Mouse (Mus musculus) megakaryocyte, adult 5-6 weeks (primary cell): ENCODE results near the gene Atg9b. TPM values are rescaled to one million over a fixed set of nuclear protein-coding genes. Genes with fewer than 3 reads are reported as not detected.
"Not testable (repeated sequence)": the region's sequence is repeated elsewhere in the genome, so short reads cannot be mapped to it uniquely, and the experiment has no call there.

Experiments
- ATAC-seq: 2 replicates; pipeline ENCODE4 v1.8.0; 2016; ENCODE audit warnings: mild to moderate bottlenecking, inconsistent platforms; ENCODE audit not compliant: poor library complexity, severe bottlenecking
- total RNA-seq, 2 experiments: library from RNA; stranded (forward) in 1 of 2; stranded (reverse) in 1 of 2; fragments of 153-499, 151-499 nt in 1 of 2; fragments of 221-1000, 200-1000 nt in 1 of 2; gene quantifications; 2 replicates each; pipeline versions ENCODE4 v1.2.3 to v1.2.4; 2015 to 2017

The Atg9b gene
- total RNA-seq, 2 experiments from 2014 or later, result 0.33 to 2.2 TPM

DNA sequence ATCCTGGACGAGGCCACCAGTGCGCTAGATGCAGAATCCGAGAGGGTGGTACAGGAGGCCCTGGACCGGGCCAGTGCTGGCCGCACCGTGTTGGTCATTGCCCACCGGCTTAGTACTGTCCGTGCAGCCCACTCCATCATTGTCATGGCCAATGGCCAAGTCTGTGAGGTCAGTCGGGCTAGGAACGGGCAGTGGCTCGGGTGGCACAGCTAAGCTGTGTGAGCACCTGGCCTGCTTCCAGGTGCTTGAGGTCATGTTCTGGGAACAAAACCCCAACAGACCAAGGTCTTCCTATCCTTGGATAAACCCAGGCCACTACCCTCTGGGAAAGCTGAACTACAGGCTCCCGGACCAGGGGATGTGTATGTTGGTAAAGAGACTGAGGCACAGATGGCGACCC is 16.7 kb upstream of the Atg9b start:
- no peak for ATAC-seq

DNA sequence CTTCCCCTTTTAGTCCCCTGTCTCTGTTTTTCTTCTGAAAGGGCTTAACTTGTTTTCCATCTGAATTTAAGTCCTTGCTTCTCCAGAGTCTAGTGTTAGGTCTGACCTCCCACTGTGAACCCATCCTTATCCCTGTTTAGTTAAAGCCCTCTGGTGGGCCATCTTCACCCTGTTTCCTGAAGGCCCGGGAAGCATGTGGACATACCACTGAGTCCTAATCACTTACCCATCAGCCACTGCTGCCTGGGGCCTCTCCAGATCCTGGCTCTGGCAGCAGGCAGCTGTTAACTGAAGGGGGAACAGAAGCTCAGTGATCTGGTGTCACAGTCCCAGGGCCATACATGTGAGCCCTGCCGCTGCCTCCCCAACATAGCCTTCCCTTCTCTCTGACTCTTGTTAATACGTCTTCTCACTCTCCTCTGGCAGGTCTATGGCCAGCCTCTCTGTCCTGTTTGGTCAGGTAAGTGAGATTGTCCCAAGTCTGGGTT is 13.5 kb upstream of the Atg9b start:
- ATAC-seq, result no peak

DNA sequence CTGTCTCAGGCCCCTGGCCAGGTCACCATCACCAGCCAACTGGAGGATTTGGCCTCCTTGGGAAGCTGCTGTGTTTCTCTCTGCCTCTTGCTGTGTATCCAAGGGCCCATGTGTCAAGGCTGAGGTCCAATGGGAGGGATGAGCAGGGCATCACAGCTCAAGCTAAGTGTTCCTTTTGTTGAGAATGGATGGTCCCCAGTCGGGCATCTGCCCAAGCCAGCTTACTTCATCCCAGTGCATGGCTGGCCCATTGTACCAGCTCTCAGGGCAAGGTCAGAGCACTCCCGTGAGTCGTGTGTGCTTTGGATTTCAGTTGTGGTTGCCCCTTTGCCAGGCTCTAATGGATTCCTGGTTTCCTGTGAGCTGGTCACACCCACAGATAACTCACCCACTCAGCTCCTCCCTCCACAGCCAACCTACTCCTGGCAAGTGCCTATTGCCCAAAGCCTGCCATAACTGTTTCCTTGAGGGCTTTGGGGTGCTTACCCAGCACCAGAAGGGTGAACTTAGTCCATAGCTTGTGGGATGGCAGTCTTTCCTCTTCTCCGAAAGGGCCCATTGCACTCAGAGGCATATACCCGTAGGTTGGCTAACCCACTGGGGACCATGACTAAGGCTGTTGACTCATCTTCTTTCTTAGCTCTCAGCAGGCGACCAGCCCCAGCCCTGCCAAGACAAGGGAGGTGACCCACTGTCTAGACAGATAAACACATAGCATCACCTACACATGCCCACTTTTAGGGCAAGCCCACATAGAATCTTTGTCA is 12.8 kb upstream of the Atg9b start:
- ATAC-seq, result no peak

DNA sequence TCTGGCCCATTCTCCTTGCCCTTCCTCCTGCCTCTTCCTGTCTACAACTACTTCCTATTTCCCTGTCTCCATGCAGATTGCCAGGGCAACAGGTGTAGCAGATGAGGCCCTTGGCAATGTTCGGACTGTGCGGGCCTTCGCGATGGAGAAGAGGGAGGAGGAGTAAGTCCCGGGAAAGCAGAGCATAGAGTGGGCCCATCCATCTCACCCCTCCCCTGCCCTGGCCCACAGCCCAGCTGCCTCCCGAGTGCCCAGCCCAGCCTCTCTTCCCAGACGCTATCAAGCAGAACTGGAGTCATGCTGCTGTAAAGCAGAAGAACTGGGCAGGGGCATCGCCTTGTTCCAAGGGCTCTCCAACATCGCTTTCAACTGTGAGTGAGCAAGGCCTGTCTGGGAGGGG is 10.0 kb upstream of the Atg9b start:
- ATAC-seq, result no peak

DNA sequence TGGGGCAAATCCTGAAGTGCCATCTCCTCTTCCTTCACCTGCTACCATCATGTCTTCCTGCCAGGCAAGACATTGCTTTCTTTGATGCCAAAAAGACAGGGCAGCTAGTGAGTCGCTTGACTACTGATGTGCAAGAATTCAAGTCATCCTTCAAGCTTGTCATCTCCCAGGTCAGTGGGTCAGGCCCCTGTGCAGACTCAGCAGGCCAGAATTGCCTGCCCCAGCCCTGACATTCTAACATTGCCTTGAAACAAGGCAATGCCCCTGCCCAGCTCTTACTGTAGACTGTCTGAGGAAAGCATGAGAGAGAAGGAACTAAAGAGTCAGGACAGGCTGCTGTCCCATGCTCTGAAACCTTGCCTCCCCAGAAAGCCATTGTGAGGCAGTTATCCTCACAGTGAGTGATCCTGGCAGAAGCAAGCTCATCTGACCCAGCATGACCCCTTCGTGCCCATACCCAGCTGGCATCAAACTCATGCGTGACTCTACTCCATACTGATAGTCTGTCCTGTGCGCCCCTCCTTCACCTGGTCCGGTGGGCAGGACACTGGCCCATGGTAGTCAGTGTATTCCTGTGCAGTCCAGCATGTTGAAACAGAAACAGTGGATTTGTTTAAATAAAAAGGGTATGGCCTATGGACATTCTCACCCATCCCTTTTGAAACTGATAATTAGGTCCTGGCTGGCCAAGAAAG is 9.1 kb upstream of the Atg9b start:
- no peak for ATAC-seq

DNA sequence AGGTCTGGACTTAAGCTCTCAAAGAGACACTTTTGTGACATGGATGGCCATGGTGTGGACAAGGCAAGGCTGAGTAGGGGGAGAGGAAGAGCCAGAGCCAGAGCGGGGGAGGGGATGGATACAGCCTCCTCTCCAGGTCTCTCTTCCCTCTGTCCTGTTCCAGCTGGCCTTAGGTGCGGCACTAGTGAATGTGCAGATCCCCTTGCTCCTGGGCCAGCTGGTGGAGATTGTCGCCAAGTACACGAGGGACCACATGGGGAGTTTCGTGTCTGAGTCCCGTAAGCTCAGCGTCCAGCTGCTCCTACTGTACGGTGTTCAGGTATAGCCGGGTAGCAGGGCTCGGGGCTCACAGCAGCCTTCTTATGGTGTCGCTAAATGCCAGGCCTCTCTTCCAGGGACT is 8.4 kb upstream of the Atg9b start:
- no peak for ATAC-seq

DNA sequence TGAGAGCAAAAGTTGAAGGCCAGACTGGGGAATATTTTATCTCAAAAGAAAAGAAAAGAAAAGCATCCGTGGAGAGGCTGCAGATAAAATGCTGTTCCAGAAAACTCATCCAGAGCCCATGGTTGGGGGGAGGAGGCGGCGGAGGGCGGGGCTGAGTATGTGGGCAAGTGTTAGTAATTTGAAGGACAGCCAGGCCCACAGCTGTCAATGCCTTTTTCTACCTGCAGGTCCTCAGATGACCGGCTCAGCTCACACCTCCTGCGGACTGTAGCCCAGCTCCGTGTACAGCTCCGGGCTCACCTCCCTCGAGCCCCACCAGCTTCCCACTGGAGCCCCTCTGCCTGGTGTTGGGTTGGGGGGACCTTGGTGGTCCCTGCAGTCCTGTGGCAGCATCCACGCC is 7.7 kb upstream of the Atg9b start:
- ATAC-seq, result no peak

DNA sequence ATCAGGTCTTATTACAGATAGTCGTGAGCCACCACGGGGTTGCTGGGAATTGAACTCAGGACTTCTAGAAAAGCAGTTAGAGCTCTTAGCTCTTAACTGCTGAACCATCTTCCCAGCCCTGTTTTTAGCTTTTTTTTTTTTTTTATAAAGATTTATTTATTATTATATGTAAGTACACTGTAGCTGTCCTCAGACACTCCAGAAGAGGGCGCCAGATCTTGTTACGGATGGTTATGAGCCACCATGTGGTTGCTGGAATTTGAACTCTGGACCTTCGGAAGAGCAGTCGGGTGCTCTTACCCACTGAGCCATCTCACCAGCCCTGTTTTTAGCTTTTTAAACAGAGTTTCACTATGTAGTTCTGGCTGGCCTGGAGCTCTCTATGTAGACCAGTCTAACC is 4.3 kb upstream of the Atg9b start:
- not testable (repeated sequence) for ATAC-seq

DNA sequence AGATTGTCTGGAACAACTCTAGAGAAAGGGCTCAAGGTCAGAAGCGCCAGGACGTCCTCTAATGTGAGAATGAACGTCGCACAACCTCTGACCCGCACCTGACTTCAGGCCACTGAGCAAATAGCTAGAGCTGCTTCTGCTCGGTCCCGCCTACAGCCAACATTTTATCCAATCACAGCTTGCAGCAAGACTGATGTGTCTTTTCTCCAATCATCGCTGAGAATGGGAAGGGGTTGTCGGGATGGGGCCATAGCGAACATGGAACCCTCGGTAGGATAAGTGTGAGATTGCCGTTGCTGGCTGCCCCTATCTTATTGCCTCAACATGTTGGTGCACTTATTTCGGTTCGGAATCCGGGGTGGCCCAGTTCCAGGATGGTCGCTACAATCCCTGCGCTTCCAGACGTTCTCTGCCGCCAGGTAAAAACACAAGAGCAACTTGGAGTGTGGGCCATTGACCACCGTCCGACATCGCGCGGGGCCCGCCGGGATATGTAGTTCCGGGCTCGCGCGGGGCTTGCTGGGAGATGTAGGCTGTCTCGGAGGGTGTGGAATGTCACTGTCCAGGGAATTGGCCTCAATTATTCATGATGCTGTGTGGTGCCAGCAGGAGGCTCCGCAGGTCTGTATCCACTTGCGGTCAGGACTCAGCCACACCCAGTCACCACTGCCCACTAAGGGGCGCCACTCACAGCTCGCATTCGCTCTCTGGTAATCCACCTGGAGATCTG is 2.4 kb upstream of the Atg9b start:
- ATAC-seq, result peak; percentile 89

DNA sequence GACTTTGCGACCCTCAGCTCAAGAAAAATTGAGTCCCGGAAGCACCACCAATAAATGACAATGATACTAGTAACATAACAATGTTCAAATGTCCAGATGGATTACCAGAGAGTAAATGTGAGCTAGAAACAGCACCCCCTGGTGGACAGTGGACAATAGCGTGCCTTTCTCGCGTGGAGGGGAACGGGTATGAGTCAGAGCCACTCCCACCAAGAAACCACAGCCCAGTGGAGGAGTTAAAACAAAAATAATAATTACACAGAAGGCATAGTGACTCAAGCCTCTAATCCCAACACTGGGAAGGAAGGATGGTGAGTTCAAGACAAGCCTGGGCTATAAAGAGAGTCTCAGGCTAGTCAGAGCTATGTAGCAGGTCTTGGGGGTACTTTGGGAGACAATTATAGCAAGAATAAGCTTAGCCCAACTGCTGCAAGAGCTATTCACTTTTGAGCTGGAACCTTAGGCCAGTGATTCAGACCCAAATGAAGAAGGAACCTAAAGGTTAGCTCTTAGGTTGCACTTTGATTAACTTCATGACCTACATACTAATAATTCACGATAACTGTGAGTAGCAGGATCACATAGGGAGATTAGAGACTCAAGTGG is 1.6 kb upstream of the Atg9b start, which contains the start of gene Abcb8:
Gene Abcb8, plus strand, starts transcription at position 272 of the 606 bp plus-strand sequence.
- ATAC-seq, result peak; percentile 69

DNA sequence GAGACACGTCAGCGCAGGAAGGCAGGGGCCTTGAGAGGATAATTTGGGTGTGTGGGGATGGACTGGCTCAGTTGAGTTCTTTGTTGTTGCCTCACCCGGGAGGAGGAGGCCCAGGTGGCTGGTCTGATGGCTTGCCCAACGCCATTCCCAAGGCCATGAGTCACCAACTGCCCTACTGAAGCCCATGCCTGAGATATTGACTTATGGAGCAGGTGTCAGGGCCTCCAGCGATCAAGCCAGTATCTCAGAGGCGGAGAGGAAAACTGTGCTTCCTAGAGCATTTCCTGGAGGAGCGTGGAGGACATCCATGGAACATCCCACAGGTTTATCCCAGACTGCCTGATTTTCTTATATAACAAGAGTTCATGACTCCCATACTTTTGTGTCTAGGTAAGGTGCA is 781 bp upstream of the Atg9b start:
- no peak for ATAC-seq

DNA sequence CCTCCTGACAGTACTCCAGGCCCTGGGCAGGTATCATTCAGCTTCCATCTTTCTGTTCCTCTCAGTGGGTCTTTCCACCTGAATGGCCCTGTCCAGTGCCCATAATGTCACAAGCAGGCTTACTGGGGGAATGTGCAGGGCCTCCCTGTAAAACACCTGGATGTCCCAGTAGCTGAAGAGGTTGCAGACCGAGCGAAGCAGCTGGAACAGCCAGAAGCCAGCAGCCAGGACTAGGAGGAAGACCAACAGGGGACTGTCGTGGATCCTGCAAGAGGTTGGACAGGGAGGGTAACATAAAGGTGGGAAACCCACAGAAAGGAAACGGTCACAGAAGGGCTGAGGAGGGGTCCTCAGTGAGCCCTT is 2.3 kb downstream of the Atg9b start:
- ATAC-seq, result no peak

DNA sequence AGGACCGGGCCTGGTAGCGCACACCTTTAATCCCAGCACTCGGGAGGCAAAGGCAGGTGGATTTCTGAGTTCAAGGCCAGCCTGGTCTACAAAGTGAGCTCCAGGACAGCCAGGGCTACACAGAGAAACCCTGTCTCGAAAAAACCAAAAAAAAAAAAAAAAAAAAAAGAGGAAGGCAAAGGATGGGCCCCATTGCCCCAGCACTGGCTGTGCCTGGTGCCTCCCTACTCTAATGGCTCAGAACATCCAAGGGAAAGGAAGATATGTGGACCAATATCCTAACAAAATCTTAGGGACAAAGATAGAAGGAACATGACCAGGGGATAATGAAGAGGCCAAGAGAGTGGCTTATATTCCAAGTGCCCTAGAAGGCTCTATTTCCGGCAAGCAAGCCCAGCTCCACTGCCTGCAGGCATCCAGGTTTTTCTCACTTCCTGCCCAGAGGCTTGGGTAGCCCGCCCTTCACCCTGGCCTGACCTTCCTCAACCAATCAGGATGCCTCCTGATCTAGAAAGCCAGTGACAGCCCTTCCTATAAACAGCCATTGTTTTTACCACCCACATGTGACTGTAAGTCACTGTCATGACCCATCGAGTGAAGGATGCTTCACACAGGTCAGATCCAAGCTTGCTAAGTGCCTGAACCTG is 2.8 kb downstream of the Atg9b start:
- ATAC-seq, result peak; percentile 45

DNA sequence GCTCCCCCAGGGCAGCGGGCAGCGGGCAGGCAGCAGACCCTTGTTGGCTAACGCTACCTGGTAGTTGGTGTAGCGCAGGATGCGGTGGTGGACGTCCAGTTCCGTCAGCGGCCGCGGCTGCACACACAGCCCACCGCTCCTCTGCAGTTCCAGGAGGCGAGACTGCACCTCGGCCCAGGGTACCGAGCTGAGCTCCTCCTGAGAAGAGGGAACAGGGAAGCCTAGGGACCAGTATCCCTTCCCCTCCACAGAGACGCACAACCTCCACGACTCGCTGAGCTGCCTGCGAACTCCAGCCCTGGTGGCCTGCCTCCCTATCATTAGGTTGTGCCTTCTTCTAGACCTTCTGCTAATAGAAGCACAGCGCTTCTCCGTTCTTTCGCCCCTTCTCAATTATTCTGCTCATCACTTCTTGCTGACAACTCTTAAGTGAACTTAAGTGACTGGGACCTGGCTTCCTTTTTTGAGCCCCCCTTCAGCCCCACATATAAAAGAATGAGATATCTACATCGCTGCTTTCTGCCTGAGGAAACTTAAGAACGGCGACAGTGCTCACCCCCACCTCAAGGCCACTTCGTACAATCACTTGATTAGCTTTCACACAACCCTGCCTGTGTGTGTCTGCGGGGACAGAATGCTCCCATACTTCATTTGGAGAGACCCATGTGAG is 3.6 kb downstream of the Atg9b start:
- ATAC-seq, result no peak

DNA sequence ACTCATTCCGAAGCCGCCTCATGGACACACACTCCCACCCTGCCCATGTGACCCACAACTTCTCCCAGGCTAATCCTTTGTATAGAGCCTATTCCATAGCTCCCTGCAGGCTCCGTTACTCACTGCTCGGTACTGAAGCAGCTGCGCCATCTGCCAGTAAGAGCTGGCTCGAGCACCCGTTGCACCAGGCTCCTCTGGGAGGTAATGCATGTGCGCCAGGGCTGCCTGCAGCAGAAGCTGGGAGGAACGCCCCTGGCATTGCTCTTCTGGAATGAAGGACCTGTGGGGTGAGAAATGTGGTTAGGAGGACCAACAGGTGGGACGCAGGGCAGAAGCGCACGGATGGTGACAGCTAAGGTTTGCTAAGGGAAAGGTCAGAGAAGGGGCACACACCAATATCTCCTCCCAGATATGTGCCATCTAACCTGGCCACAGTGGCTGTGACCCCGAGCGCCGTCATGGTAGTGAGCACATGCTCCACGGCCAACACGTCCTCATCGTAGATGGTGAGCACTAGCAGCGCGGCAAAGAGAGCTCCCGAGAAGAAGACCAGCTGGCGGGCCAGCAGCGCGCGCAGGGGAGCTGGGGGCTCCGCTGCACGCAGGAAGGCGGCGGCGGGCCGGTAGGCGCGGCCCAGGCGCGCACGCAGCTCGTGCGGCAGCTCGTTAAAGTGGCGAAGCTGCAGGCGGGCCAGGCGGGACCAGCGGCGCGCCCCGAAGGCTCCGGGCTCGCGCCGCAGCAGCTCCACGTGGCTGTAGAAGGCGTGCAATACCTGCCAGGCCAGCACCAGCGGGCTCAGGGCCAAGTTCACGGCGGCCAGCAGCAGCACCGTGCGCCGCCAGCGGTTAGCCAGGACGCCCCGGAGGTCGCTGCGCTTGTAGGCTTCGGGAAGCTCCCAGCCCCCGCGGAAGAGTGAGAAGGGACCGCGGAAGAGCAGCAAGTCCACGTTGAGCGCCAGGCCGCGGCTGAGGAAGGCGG is 4.4 kb downstream of the Atg9b start:
- no peak for ATAC-seq

DNA sequence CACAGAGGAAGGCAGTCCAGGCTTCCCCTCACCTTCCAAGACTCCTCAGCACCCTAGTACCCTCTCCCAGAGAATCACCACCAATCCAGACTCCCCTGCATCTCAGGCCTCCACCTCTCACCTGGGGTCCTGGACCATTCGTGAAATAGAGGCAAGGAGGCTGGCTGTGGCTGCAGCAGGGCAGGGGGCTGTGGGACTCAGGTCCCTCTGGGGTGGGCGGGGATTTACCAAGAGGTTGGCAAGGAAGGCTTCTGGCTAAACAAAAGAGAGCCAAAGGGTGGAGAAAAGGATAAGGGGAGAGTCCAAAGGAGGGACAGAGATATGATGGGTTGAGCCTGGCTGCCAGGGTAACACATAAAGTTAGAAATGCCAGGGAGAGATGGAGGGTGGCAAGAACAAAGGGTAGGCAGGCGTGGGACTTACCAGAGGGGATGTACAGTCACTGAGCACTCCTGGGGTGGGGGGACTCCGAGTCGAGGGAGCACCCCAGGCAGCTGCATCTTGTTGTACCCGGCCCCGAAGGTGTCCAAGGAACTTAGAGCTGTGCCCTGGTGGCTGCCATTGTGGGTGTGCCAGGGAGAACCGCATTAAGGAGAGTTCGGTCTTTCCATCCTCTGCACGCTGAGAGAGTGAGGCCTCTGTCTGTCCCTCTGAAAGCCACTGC is 5.9 kb downstream of the Atg9b start:
- no peak for ATAC-seq

DNA sequence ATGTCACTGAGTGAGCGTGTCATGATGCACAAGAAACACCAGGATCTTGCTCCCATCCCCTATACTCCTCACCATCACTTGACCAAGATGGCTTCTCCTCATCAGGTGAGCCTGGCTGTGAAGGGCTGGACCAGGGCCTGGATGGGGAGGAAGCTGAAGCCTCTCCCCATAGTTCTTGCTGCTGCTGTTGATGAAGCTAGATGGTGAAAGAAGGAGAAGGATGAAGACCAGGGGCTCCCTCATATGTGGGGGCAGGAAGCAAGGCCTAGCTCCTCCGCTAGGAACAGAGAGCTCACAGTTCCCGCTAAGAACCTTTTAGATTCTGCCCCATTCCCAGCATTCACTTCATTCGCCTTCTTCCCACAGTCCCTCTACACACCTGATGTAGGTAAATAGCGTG is 6.6 kb downstream of the Atg9b start:
- ATAC-seq, result no peak

DNA sequence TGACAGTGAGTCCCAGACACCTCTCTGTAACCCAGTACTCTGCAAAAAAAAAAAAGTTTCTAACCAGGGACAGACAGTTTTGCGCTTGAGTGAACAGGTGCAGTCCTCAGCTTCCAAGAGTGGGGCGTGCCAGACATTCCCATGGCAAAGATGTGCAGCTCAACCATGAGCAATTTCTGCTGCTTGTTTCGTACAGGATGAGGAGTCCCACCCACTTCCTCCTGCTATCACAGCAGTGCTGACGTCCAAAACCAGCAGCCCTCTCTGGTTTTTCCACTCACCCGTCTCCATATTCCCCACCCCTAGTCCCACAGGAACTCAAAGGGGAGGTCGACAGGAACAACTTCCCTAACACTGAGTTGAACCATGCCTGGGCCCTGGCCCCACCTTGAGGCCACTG is 7.5 kb downstream of the Atg9b start:
- peak; percentile 33 for ATAC-seq
